ENCODE assay signal across 22 mouse cellular contexts in genomic region chr9:98275080-98275479, GRCm38 (mm10). TPM values are rescaled to one million over a fixed set of nuclear protein-coding genes. Genes with fewer than 3 reads are reported as not detected.
DNase-seq lines count a peak whose midpoint lies in the region; ATAC-seq and TF ChIP-seq lines count a peak whose summit lies in the region.
"Had no signal": no experiment of that assay in that cellular context is flagged by ENCODE, and none has a peak within 500 bp of the region (broad histone marks: within the 10 kb centered on the region; RNA-seq: fewer than 3 reads in every experiment).

No protein-coding gene starts in this region.

- H3K4me2 ChIP-seq in kidney, embryonic 14.5 days (replicated peaks; ENCODE audit: low read depth, low read length) = no peak overlapping the region
- H3K4me2 ChIP-seq: embryonic facial prominence, embryonic 13.5 days; heart, embryonic 12.5 days had no signal

- in situ Hi-C loops in Patski (cut with MboI; ENCODE audit: low pct_unique_long_range_greater_than_20kb) = loop anchor here (25.0 kb wide), 1 partner anchor 1313 kb away; no protein-coding TSS in a partner anchor

- WGBS in kidney, embryonic 14.5 days = 72% methylated on average over 10 of the region's 10 CpGs

- no peaks in the 10 kb centered on the region for H3K9me3 ChIP-seq in kidney, embryonic 14.5 days (ENCODE audit: control insufficient read depth, low read length)
- H3K9me3 ChIP-seq: embryonic facial prominence, embryonic 13.5 days; limb, embryonic 10.5 days had no signal

- TF ChIP-seq CTCF in Patski (IDR thresholded peaks at IDR 0.05) = no peak

- peak; percentile 37 for DNase-seq in kidney, adult 11 months
- peak; percentile 91 for DNase-seq in Patski (ENCODE audit: low read depth, low spot score)
- DNase-seq in kidney, adult 8-10 months = peak; percentile 32 to 53
- peak; percentile 3 to 47 for DNase-seq in kidney, postnatal 36 days
- DNase-seq in right cerebral cortex, postnatal 4 days = no peak
- DNase-seq in embryo, embryonic 10 days (ENCODE audit: low spot score) = no peak
- DNase-seq: adrenal gland, adult 2 months; B cell, adult 2 months; cerebellum, adult 9-10 months; gastrocnemius, adult 2 months; heart, postnatal 14 days; layer of hippocampus, adult 9-11 months; liver, postnatal 0 days; lung, postnatal 10 days; right cerebral cortex, adult 18-20 months; spleen, adult 18-20 months; thymus, postnatal 4 days had no signal

- H3K4me1 ChIP-seq in kidney, embryonic 14.5 days (ENCODE audit: control insufficient read depth, insufficient read depth, low read length) = no peaks in the 10 kb centered on the region
- H3K4me1 ChIP-seq: heart, embryonic 12.5 days had no signal

- CTCF ChIA-PET in Patski (lab: Charles Lee) = interaction anchor here (1.1 kb wide), 1 partner anchor 8 kb away, joined by 3 read pairs; no protein-coding TSS in a partner anchor

- no peak overlapping the region for H3K9ac ChIP-seq in kidney, embryonic 14.5 days (ENCODE audit: low read depth, low read length)
- H3K9ac ChIP-seq: embryonic facial prominence, embryonic 13.5 days; heart, embryonic 12.5 days; liver, postnatal 0 days had no signal

- H3K4me3 ChIP-seq in kidney, embryonic 14.5 days (ENCODE audit: low read length) = no peak overlapping the region
- H3K4me3 ChIP-seq: embryonic facial prominence, embryonic 13.5 days; gastrocnemius, adult 2 months; heart, embryonic 12.5 days; left cerebral cortex, adult 2 months; limb, embryonic 10.5 days had no signal

- H3K27ac ChIP-seq in kidney, embryonic 14.5 days (ENCODE audit: low read depth, low read length) = no peak overlapping the region
- H3K27ac ChIP-seq: embryonic facial prominence, embryonic 13.5 days; gastrocnemius, adult 2 months; left cerebral cortex, adult 2 months; limb, embryonic 10.5 days had no signal

- H3K27me3 ChIP-seq in kidney, embryonic 14.5 days (ENCODE audit: control insufficient read depth, insufficient read depth, low read length) = no peaks in the 10 kb centered on the region
- H3K27me3 ChIP-seq in Patski = no peaks in the 10 kb centered on the region
- H3K27me3 ChIP-seq: embryonic facial prominence, embryonic 13.5 days had no signal

- POLR2A ChIA-PET in Patski (lab: Charles Lee) = no interaction called here

- no peak for ATAC-seq in kidney, embryonic 14.5 days (ENCODE audit: low FRiP score, low TSS enrichment)
- peak; percentile 97 for ATAC-seq in Patski
- ATAC-seq: liver, postnatal 0 days had no signal

- no peaks in the 10 kb centered on the region for H3K36me3 ChIP-seq in kidney, embryonic 14.5 days (ENCODE audit: control insufficient read depth, insufficient read depth, low read length)
- H3K36me3 ChIP-seq: embryonic facial prominence, embryonic 13.5 days; heart, embryonic 12.5 days; limb, embryonic 10.5 days had no signal

RNA-seq across cellular contexts. Expression of gene Nmnat3, which starts 12.2 kb away (rescaled TPM):
- polyA plus RNA-seq in kidney, embryonic 14.5 days (2014; fragmentation: Nextera tagmentation; extraction: Ambion mirVana) = 6.4 and 8.4 TPM in 2 replicates
- polyA plus RNA-seq in Patski (2021) = 26.2 TPM

Comparison
In these comparisons a context has a peak if more than half of its experiments do, and no peak if none do; other contexts are left out.
1. DNase-seq: peak in kidney, adult 11 months (single experiment), Patski (single experiment), kidney, adult 8-10 months (2 of 2) and kidney, postnatal 36 days (2 of 2); none in right cerebral cortex, postnatal 4 days (single experiment) and embryo, embryonic 10 days (single experiment).